Mouse (Mus musculus): ENCODE measurements around the gene Pdzd4. TPM values are rescaled to one million over a fixed set of nuclear protein-coding genes. Genes with fewer than 3 reads are reported as not detected.

Pdzd4 gene
- polyA plus RNA-seq, 1 experiment from 2014 or later: 4.8 TPM

DNA sequence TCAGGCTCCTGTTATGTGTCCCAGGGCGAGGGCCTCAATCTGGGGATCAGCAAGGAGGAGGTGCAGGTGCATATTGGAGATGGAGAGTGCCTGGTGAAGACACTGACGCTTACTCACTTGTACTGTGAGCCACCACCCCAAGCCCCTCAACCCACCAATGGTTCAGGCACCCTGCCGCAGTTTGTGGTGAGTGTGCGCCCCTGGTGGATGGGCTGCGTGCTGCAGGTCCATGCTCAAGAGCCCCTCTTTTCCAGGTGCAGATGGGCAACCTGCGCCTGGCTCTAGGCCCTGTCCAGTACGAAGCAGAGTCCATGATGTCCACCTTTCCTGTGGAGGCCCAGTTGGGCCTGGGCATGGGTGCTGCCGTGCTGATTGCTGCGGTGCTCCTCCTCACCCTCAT lies 57.5 kb downstream of the Pdzd4 start:
- ATAC-seq: no peak
- WGBS: 54% methylated on average over 9 of the region's 9 CpGs

DNA sequence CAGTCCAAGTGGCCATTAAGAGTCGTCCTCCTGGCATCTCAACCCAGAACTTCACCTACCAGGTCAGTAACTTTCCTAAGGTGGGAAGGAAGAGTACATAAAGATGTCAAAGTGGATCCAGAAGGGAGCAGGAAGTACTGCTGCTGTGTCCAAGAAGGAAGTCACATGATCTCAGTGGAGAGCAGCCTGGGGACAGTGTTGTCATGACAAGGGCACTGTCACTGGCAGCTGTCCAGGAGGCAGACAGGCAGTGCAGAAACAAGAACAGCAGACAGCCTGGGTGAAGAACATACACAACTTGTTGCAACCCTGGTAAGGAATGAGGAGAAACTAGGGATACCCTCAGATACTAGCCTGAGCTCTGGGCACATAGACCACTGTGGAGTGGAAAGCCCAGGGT lies 59.5 kb downstream of the Pdzd4 start:
- H3K4me3 ChIP-seq (ENCODE audit: low read depth, low read length): no peak overlapping the region
- H3K27ac ChIP-seq (ENCODE audit: low read length): no peak overlapping the region
- no peak overlapping the region for H3K4me2 ChIP-seq (ENCODE audit: low read length)
- no peaks in the 10 kb centered on the region for H3K27me3 ChIP-seq (ENCODE audit: control insufficient read depth, insufficient read depth, low read depth, low read length)
- WGBS: 71% methylated on average over 1 of the region's 1 CpGs
- H3K9me3 ChIP-seq (replicated peaks; ENCODE audit: control insufficient read depth, low read length, poor library complexity, severe bottlenecking): no peaks in the 10 kb centered on the region
- no peak overlapping the region for H3K9ac ChIP-seq (ENCODE audit: low read depth, low read length)
- ATAC-seq: no peak
- H3K4me1 ChIP-seq (ENCODE audit: control insufficient read depth, insufficient read depth, low read length): no peaks in the 10 kb centered on the region
- no peaks in the 10 kb centered on the region for H3K36me3 ChIP-seq (ENCODE audit: control insufficient read depth, insufficient read depth, low read length)

More for the DNA sequence above, 57.5 kb downstream of the Pdzd4 start:
- H3K27me3 ChIP-seq (ENCODE audit: control insufficient read depth, insufficient read depth, low read depth, low read length): no peaks in the 10 kb centered on the region
- H3K4me3 ChIP-seq (ENCODE audit: low read depth, low read length): no peak overlapping the region
- no peaks in the 10 kb centered on the region for H3K4me1 ChIP-seq (ENCODE audit: control insufficient read depth, insufficient read depth, low read length)
- H3K9ac ChIP-seq (ENCODE audit: low read depth, low read length): no peak overlapping the region
- H3K9me3 ChIP-seq (replicated peaks; ENCODE audit: control insufficient read depth, low read length, poor library complexity, severe bottlenecking): no peaks in the 10 kb centered on the region
- H3K27ac ChIP-seq (ENCODE audit: low read length): no peak overlapping the region
- no peaks in the 10 kb centered on the region for H3K36me3 ChIP-seq (ENCODE audit: control insufficient read depth, insufficient read depth, low read length)
- H3K4me2 ChIP-seq (ENCODE audit: low read length): no peak overlapping the region

DNA sequence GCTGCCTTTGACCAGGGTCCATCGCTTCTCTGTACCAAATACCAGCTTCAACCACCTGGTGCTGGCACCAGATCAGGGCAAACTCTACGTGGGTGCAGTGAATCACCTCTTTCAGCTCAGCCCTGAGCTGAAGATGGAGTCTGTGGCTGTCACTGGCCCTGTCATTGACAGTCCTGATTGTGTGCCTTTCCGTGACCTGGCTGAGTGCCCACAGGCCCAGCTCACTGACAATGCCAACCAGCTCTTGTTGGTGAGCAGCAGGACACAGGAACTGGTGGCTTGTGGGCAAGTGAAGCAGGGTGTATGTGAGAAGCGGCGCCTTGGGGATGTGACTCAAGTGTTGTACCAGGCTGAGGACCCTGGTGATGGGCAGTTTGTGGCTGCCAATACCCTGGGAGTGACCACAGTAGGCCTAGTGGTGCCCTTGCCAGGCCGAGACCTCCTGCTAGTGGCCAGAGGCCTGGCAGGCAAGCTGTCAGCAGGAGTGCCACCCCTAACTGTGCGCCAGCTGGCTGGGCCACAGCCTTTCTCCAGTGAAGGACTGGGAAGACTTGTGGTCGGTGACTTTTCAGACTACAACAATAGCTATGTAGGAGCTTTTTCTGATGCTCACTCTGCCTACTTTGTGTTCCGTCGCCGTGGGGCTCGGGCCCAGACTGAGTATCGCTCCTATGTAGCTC lies 66.0 kb downstream of the Pdzd4 start:
- Histone ChIP-seq H3K4me1 (ENCODE audit: control insufficient read depth, insufficient read depth, low read length) (no peaks in the 10 kb centered on the region), H3K27me3 (ENCODE audit: control insufficient read depth, insufficient read depth, low read depth, low read length) (no peaks in the 10 kb centered on the region), H3K4me3 (ENCODE audit: low read depth, low read length) (no peak overlapping the region), H3K27ac (ENCODE audit: low read length) (no peak overlapping the region), H3K4me2 (ENCODE audit: low read length) (no peak overlapping the region), H3K9me3 (replicated peaks; ENCODE audit: control insufficient read depth, low read length, poor library complexity, severe bottlenecking) (no peaks in the 10 kb centered on the region), H3K9ac (ENCODE audit: low read depth, low read length) (no peak overlapping the region), H3K36me3 (ENCODE audit: control insufficient read depth, insufficient read depth, low read length) (no peaks in the 10 kb centered on the region)
- WGBS: 74% methylated on average over 13 of the region's 13 CpGs
- ATAC-seq: no peak

DNA sequence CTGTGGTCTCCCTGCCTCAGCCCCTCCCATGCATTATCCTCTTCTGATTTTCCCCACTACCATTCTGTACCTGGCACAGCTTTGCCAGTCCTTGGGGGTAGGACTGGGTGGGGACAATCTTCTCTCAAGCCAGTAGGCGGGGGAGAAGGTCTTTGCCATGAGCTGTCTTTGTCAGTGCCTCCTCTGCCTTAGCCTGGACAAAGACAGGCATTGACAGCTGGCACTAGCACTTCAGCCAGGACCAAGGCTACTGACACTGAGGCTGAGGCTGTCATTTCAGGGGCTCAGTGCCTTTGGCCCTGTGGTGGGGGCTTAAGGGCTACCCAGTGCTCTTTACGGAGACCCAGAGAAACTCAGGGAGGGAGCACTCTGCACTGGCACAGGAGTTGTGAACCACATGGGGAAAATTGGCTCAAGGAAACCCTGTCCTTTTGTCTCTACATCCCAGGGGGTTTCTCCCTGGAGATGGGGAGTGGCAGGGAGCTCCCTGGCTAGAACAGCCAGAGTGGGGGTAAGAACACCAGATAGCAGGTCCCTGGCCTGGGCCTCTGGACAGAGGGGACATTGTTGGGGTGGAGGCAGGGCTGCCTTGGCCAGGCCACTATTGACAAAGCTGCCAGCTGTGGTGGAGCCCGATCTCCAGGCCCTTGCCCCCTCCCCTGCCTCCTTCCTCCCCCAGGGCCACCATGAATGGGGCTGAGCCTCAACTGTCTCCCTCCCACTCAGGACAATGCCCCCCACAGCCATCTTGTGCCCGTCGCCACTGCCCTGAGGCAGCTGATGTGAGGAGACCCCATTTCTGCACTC lies 68.2 kb downstream of the Pdzd4 start, which contains the start of gene Plxnb3:
Gene Plxnb3 (plus strand): TSS at position 757 of the 807 bp plus-strand sequence.
- H3K9me3 ChIP-seq (replicated peaks; ENCODE audit: control insufficient read depth, low read length, poor library complexity, severe bottlenecking): no peaks in the 10 kb centered on the region
- H3K4me2 ChIP-seq (ENCODE audit: low read length): no peak within 1 kb of the TSS
- no peaks in the 10 kb centered on the region for H3K27me3 ChIP-seq (ENCODE audit: control insufficient read depth, insufficient read depth, low read depth, low read length)
- no peak for ATAC-seq
- H3K4me3 ChIP-seq (ENCODE audit: low read depth, low read length): no peak within 1 kb of the TSS
- H3K27ac ChIP-seq (ENCODE audit: low read length): no peak within 1 kb of the TSS
- 62% methylated on average over 5 of the region's 5 CpGs for WGBS
- H3K9ac ChIP-seq (ENCODE audit: low read depth, low read length): no peak within 1 kb of the TSS
- no peaks in the 10 kb centered on the region for H3K36me3 ChIP-seq (ENCODE audit: control insufficient read depth, insufficient read depth, low read length)
- no peaks in the 10 kb centered on the region for H3K4me1 ChIP-seq (ENCODE audit: control insufficient read depth, insufficient read depth, low read length)

DNA sequence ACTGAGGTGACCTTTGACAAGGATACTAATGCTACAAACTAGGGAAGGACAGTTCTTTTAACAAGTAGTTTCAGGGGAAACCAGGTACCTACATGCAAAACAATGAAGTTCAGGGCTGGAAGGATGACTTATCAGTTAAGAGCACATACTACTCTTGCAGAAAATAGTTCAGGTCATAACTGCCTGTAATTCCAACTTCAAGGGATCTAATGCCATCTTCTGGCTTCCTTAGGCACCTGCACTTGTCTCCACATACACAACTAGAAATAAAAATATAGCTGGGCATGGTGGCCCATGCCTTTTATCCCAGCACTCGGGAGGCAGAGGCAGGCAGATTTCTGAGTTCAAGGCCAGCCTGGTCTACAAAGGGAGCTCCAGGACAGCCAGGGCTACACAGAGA lies 75.8 kb downstream of the Pdzd4 start:
- no peaks in the 10 kb centered on the region for H3K36me3 ChIP-seq (ENCODE audit: control insufficient read depth, insufficient read depth, low read length)
- no peaks in the 10 kb centered on the region for H3K27me3 ChIP-seq (ENCODE audit: control insufficient read depth, insufficient read depth, low read depth, low read length)
- no peak overlapping the region for H3K27ac ChIP-seq (ENCODE audit: low read length)
- H3K4me2 ChIP-seq (ENCODE audit: low read length): no peak overlapping the region
- WGBS: 100% methylated on average over 1 of the region's 1 CpGs
- no peak overlapping the region for H3K4me3 ChIP-seq (ENCODE audit: low read depth, low read length)
- no peak overlapping the region for H3K9ac ChIP-seq (ENCODE audit: low read depth, low read length)
- H3K4me1 ChIP-seq (ENCODE audit: control insufficient read depth, insufficient read depth, low read length): no peaks in the 10 kb centered on the region
- ATAC-seq: no peak
- H3K9me3 ChIP-seq (replicated peaks; ENCODE audit: control insufficient read depth, low read length, poor library complexity, severe bottlenecking): no peaks in the 10 kb centered on the region

DNA sequence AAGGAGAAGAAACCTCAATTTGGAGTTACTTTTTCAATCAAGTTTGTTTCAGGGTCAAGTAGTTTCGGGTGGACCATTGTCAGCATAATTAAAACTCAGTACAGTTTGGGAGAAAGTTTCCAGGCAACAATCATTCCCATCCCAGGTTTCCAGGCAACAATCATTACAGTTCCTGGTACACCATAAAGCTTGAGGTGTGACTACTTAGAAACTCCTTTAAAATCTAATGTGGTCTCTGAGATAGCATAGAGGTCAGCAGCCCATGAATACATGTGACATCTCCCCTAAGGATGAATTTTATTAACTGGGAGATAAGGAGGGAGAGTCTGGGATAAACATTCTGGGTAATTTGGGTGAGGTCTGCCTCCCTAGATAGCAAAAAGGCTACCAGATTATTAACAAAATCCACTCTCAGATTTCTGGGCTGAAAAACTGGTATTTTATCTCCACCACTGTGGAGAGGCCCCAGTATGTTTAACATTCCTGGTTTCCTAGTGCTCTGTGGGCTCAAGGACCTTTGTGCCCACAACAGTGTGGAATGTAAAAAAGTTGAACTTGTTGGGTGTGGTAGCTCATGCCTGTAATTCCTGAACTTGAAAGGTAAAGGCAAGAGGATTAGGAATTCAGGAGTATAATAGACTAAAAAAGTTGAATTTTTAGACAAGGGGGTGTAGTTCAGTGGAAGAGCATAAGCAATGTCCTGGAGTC lies 79.8 kb downstream of the Pdzd4 start:
- 72% methylated on average over 1 of the region's 1 CpGs for WGBS
- Histone ChIP-seq H3K27me3 (ENCODE audit: control insufficient read depth, insufficient read depth, low read depth, low read length) (no peaks in the 10 kb centered on the region), H3K9me3 (replicated peaks; ENCODE audit: control insufficient read depth, low read length, poor library complexity, severe bottlenecking) (no peaks in the 10 kb centered on the region), H3K27ac (ENCODE audit: low read length) (no peak overlapping the region), H3K4me2 (ENCODE audit: low read length) (no peak overlapping the region), H3K9ac (ENCODE audit: low read depth, low read length) (no peak overlapping the region), H3K4me3 (ENCODE audit: low read depth, low read length) (no peak overlapping the region), H3K4me1 (ENCODE audit: control insufficient read depth, insufficient read depth, low read length) (no peaks in the 10 kb centered on the region), H3K36me3 (ENCODE audit: control insufficient read depth, insufficient read depth, low read length) (no peaks in the 10 kb centered on the region)
- ATAC-seq: no peak

Other genes with a start within 250 kb of the Pdzd4 start
- 0.21 and 0.22 TPM in 2 replicates for gene Dusp9, start 185.6 kb downstream of the Pdzd4 start, polyA plus RNA-seq (2015; fragmentation: Nextera tagmentation; extraction: Ambion mirVana)
- gene Pnck, start 164.9 kb downstream of the Pdzd4 start, polyA plus RNA-seq (2015; fragmentation: Nextera tagmentation; extraction: Ambion mirVana): 197 and 208 TPM in 2 replicates
- 6.6 and 7.3 TPM in 2 replicates for gene Slc6a8, start 151.8 kb downstream of the Pdzd4 start, polyA plus RNA-seq (2015; fragmentation: Nextera tagmentation; extraction: Ambion mirVana)
- gene Bcap31, start 108.8 kb downstream of the Pdzd4 start, polyA plus RNA-seq (2015; fragmentation: Nextera tagmentation; extraction: Ambion mirVana): 123 and 130 TPM in 2 replicates
- gene Abcd1, start 108.4 kb downstream of the Pdzd4 start, polyA plus RNA-seq (2015; fragmentation: Nextera tagmentation; extraction: Ambion mirVana): 10.4 and 11.1 TPM in 2 replicates
- 0.25 and 0.40 TPM in 2 replicates for gene Plxnb3, start 67.9 kb downstream of the Pdzd4 start, polyA plus RNA-seq (2015; fragmentation: Nextera tagmentation; extraction: Ambion mirVana)
- gene Srpk3, start 50.6 kb downstream of the Pdzd4 start, polyA plus RNA-seq (2015; fragmentation: Nextera tagmentation; extraction: Ambion mirVana): 2.0 and 2.4 TPM in 2 replicates
- 232 and 252 TPM in 2 replicates for gene Idh3g, start 38.1 kb downstream of the Pdzd4 start, polyA plus RNA-seq (2015; fragmentation: Nextera tagmentation; extraction: Ambion mirVana)
- gene Ssr4, start 37.9 kb downstream of the Pdzd4 start, polyA plus RNA-seq (2015; fragmentation: Nextera tagmentation; extraction: Ambion mirVana): 126 and 131 TPM in 2 replicates
- 0.09 and 0.34 TPM in 2 replicates for gene Avpr2, start 67.1 kb upstream of the Pdzd4 start, polyA plus RNA-seq (2015; fragmentation: Nextera tagmentation; extraction: Ambion mirVana)
- 122 and 134 TPM in 2 replicates for gene L1cam, start 71.1 kb upstream of the Pdzd4 start, polyA plus RNA-seq (2015; fragmentation: Nextera tagmentation; extraction: Ambion mirVana)
- gene Arhgap4, start 96.9 kb upstream of the Pdzd4 start, polyA plus RNA-seq (2015; fragmentation: Nextera tagmentation; extraction: Ambion mirVana): 3.0 and 3.3 TPM in 2 replicates
- gene Naa10, start 97.0 kb upstream of the Pdzd4 start, polyA plus RNA-seq (2015; fragmentation: Nextera tagmentation; extraction: Ambion mirVana): 84.6 and 85.4 TPM in 2 replicates
- 8.9 and 9.1 TPM in 2 replicates for gene Renbp, start 105.9 kb upstream of the Pdzd4 start, polyA plus RNA-seq (2015; fragmentation: Nextera tagmentation; extraction: Ambion mirVana)
- gene Hcfc1, start 141.4 kb upstream of the Pdzd4 start, polyA plus RNA-seq (2015; fragmentation: Nextera tagmentation; extraction: Ambion mirVana): 39.1 and 51.4 TPM in 2 replicates
- gene Irak1, start 198.9 kb upstream of the Pdzd4 start, polyA plus RNA-seq (2015; fragmentation: Nextera tagmentation; extraction: Ambion mirVana): 38.8 and 39.3 TPM in 2 replicates